Mouse (Mus musculus) kidney, postnatal 4 days (tissue): ENCODE measurements around the gene Ispd.

Experiments
- DNase-seq, 2 experiments: peaks; one replicate each; pipeline ENCODE4 v3.0.0; 2021; ENCODE audit warnings: mixed read lengths in 2 of 2

Gene Ispd

GRCm38 (mm10) chr12:36718417-36718816, 337.2 kb downstream of the Ispd start:
- no peak for DNase-seq

- no peak for DNase-seq
Measured at GRCm38 (mm10) chr12:36719074-36719473, 337.8 kb downstream of the Ispd start.

- DNase-seq, result no peak
Measured at GRCm38 (mm10) chr12:36720779-36721178, 339.5 kb downstream of the Ispd start.

- DNase-seq, result peak; percentile 7 to 14
Measured at GRCm38 (mm10) chr12:36721223-36721622, 340.0 kb downstream of the Ispd start.

GRCm38 (mm10) chr12:36722754-36723153, 341.5 kb downstream of the Ispd start:
- DNase-seq, result no peak

- no peak for DNase-seq
Measured at GRCm38 (mm10) chr12:36723302-36723701, 342.1 kb downstream of the Ispd start.

GRCm38 (mm10) chr12:36724297-36724696, 343.0 kb downstream of the Ispd start:
- DNase-seq, result no peak

GRCm38 (mm10) chr12:36725250-36725649, 344.0 kb downstream of the Ispd start:
- no peak for DNase-seq

GRCm38 (mm10) chr12:36726026-36726425, 344.8 kb downstream of the Ispd start:
- no peak for DNase-seq

- DNase-seq, result no peak
Measured at GRCm38 (mm10) chr12:36733673-36734371, 352.6 kb downstream of the Ispd start.
